Mouse (Mus musculus): ENCODE measurements around the gene Tm2d3. TPM values are rescaled to one million over a fixed set of nuclear protein-coding genes. Genes with fewer than 3 reads are reported as not detected.

The Tm2d3 gene
- polyA plus RNA-seq, 1 experiment from 2014 or later = 87.3 TPM

DNA sequence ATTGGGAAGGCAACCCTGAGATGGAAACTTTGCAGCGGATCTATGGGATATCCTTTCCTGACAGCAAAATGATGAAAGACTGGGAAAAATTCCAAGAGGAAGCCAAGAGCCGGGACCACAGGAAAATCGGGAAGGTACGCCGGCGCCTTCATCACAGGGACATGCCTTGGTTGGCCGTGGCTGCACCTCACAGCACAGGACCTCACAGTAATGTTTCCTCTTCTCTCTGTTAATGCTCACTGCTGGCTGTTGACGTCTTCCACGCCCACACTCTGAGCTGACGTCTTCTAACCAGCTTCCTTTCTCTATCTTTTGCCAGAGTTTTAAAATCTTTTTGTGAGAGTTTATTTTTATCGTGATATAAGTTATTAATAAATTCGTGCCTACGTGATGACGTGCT, 27.1 kb upstream of the Tm2d3 start:
- WGBS = 85% methylated on average over 14 of the region's 14 CpGs
- no peak for ATAC-seq
- Histone ChIP-seq H3K9me3 (ENCODE audit: control insufficient read depth, low read length) (no peaks in the 10 kb centered on the region), H3K27me3 (replicated peaks; ENCODE audit: control insufficient read depth, insufficient read depth, low read length) (no peaks in the 10 kb centered on the region), H3K9ac (ENCODE audit: low read depth, low read length) (no peak overlapping the region), H3K4me3 (ENCODE audit: low read length) (no peak overlapping the region), H3K4me2 (ENCODE audit: low read depth, low read length) (no peak overlapping the region), H3K4me1 (ENCODE audit: control insufficient read depth, insufficient read depth, low read length) (no peaks in the 10 kb centered on the region), H3K36me3 (ENCODE audit: control insufficient read depth, insufficient read depth, low read length) (0 out of 2 replicates have a peak, but pooled peaks cover 3% of the 10 kb centered on the region), H3K27ac (ENCODE audit: low read length) (no peak overlapping the region)

GRCm38 (mm10) chr7:65667491-65667890, 23.5 kb upstream of the Tm2d3 start:
- 0 out of 2 replicates have a peak, but pooled peaks cover 3% of the 10 kb centered on the region for H3K36me3 ChIP-seq (ENCODE audit: control insufficient read depth, insufficient read depth, low read length)
- no peak overlapping the region for H3K9ac ChIP-seq (ENCODE audit: low read depth, low read length)
- no peak overlapping the region for H3K4me2 ChIP-seq (ENCODE audit: low read depth, low read length)
- H3K4me1 ChIP-seq (ENCODE audit: control insufficient read depth, insufficient read depth, low read length) = no peaks in the 10 kb centered on the region
- no peak for ATAC-seq
- H3K4me3 ChIP-seq (ENCODE audit: low read length) = no peak overlapping the region
- no peak overlapping the region for H3K27ac ChIP-seq (ENCODE audit: low read length)
- no peaks in the 10 kb centered on the region for H3K27me3 ChIP-seq (replicated peaks; ENCODE audit: control insufficient read depth, insufficient read depth, low read length)
- WGBS = 85% methylated on average over 6 of the region's 6 CpGs
- H3K9me3 ChIP-seq (ENCODE audit: control insufficient read depth, low read length) = no peaks in the 10 kb centered on the region

GRCm38 (mm10) chr7:65678050-65678449, 12.9 kb upstream of the Tm2d3 start:
- no peak overlapping the region for H3K4me3 ChIP-seq (ENCODE audit: low read length)
- ATAC-seq = peak; percentile 55; the same call in 1 of the 2 replicates
- no peak overlapping the region for H3K9ac ChIP-seq (ENCODE audit: low read depth, low read length)
- no peak overlapping the region for H3K27ac ChIP-seq (ENCODE audit: low read length)
- H3K4me2 ChIP-seq (ENCODE audit: low read depth, low read length) = no peak overlapping the region
- no peaks in the 10 kb centered on the region for H3K4me1 ChIP-seq (ENCODE audit: control insufficient read depth, insufficient read depth, low read length)
- no peaks in the 10 kb centered on the region for H3K9me3 ChIP-seq (ENCODE audit: control insufficient read depth, low read length)
- no peaks in the 10 kb centered on the region for H3K27me3 ChIP-seq (replicated peaks; ENCODE audit: control insufficient read depth, insufficient read depth, low read length)
- no peaks in the 10 kb centered on the region for H3K36me3 ChIP-seq (ENCODE audit: control insufficient read depth, insufficient read depth, low read length)
- WGBS = 59% methylated on average over 10 of the region's 10 CpGs

- ATAC-seq = no peak
- H3K4me1 ChIP-seq (ENCODE audit: control insufficient read depth, insufficient read depth, low read length) = no peaks in the 10 kb centered on the region
- 69% methylated on average over 7 of the region's 7 CpGs for WGBS
These were observed 11.9 kb upstream of the Tm2d3 start for GRCm38 (mm10) chr7:65678900-65679595.

GRCm38 (mm10) chr7:65681166-65681565, 9.8 kb upstream of the Tm2d3 start:
- no peaks in the 10 kb centered on the region for H3K4me1 ChIP-seq (ENCODE audit: control insufficient read depth, insufficient read depth, low read length)
- ATAC-seq = no peak
- WGBS = 60% methylated on average over 5 of the region's 5 CpGs
- no peak overlapping the region for H3K4me2 ChIP-seq (ENCODE audit: low read depth, low read length)
- H3K4me3 ChIP-seq (ENCODE audit: low read length) = no peak overlapping the region
- H3K9ac ChIP-seq (ENCODE audit: low read depth, low read length) = no peak overlapping the region
- H3K27ac ChIP-seq (ENCODE audit: low read length) = no peak overlapping the region
- H3K27me3 ChIP-seq (replicated peaks; ENCODE audit: control insufficient read depth, insufficient read depth, low read length) = no peaks in the 10 kb centered on the region
- H3K9me3 ChIP-seq (ENCODE audit: control insufficient read depth, low read length) = no peaks in the 10 kb centered on the region
- no peaks in the 10 kb centered on the region for H3K36me3 ChIP-seq (ENCODE audit: control insufficient read depth, insufficient read depth, low read length)

More at GRCm38 (mm10) chr7:65678900-65679595, 11.9 kb upstream of the Tm2d3 start:
- no peak overlapping the region for H3K9ac ChIP-seq (ENCODE audit: low read depth, low read length)
- no peaks in the 10 kb centered on the region for H3K9me3 ChIP-seq (ENCODE audit: control insufficient read depth, low read length)
- no peaks in the 10 kb centered on the region for H3K36me3 ChIP-seq (ENCODE audit: control insufficient read depth, insufficient read depth, low read length)
- no peak overlapping the region for H3K27ac ChIP-seq (ENCODE audit: low read length)
- no peak overlapping the region for H3K4me2 ChIP-seq (ENCODE audit: low read depth, low read length)
- H3K27me3 ChIP-seq (replicated peaks; ENCODE audit: control insufficient read depth, insufficient read depth, low read length) = no peaks in the 10 kb centered on the region
- no peak overlapping the region for H3K4me3 ChIP-seq (ENCODE audit: low read length)

GRCm38 (mm10) chr7:65684256-65684835, 6.6 kb upstream of the Tm2d3 start:
- ATAC-seq = no peak
- Histone ChIP-seq H3K4me1 (ENCODE audit: control insufficient read depth, insufficient read depth, low read length) (no peaks in the 10 kb centered on the region), H3K27ac (ENCODE audit: low read length) (no peak overlapping the region), H3K4me3 (ENCODE audit: low read length) (no peak overlapping the region), H3K36me3 (ENCODE audit: control insufficient read depth, insufficient read depth, low read length) (no peaks in the 10 kb centered on the region), H3K9ac (ENCODE audit: low read depth, low read length) (no peak overlapping the region), H3K9me3 (ENCODE audit: control insufficient read depth, low read length) (no peaks in the 10 kb centered on the region), H3K27me3 (replicated peaks; ENCODE audit: control insufficient read depth, insufficient read depth, low read length) (no peaks in the 10 kb centered on the region), H3K4me2 (ENCODE audit: low read depth, low read length) (no peak overlapping the region)
- 57% methylated on average over 7 of the region's 7 CpGs for WGBS

DNA sequence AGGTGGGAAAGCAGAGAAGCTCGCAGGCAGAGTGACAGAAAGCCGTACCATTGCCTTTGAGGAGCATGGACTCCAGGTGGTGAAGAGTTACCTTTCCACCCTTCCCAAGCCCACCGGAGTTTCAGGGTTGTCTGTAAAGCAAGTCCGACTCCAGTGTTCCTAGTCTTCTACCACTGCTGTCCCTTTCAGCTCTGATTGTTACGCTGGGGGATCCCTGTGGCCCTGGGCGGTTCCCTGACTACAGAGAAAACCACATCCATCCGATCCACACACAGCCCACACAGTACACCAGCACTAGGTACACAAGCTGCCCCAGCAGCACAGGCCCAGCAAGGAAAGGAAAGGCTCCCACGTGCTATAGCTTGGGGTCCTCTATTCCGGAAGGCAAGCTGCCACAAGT, 4.3 kb upstream of the Tm2d3 start:
- no peaks in the 10 kb centered on the region for H3K36me3 ChIP-seq (ENCODE audit: control insufficient read depth, insufficient read depth, low read length)
- H3K27ac ChIP-seq (ENCODE audit: low read length) = no peak overlapping the region
- no peak overlapping the region for H3K9ac ChIP-seq (ENCODE audit: low read depth, low read length)
- H3K4me3 ChIP-seq (ENCODE audit: low read length) = no peak overlapping the region
- no peak overlapping the region for H3K4me2 ChIP-seq (ENCODE audit: low read depth, low read length)
- ATAC-seq = no peak
- 93% methylated on average over 9 of the region's 9 CpGs for WGBS
- H3K27me3 ChIP-seq (replicated peaks; ENCODE audit: control insufficient read depth, insufficient read depth, low read length) = no peaks in the 10 kb centered on the region
- H3K9me3 ChIP-seq (ENCODE audit: control insufficient read depth, low read length) = no peaks in the 10 kb centered on the region
- H3K4me1 ChIP-seq (ENCODE audit: control insufficient read depth, insufficient read depth, low read length) = no peaks in the 10 kb centered on the region

GRCm38 (mm10) chr7:65691929-65692605, 1.1 kb downstream of the Tm2d3 start:
- H3K4me1 ChIP-seq (ENCODE audit: control insufficient read depth, insufficient read depth, low read length) = peaks cover 20% of the 10 kb centered on the region
- WGBS = 79% methylated on average over 8 of the region's 8 CpGs
- no peak for ATAC-seq
- H3K4me3 ChIP-seq (ENCODE audit: low read length) = no peak overlapping the region
- H3K27me3 ChIP-seq (replicated peaks; ENCODE audit: control insufficient read depth, insufficient read depth, low read length) = no peaks in the 10 kb centered on the region
- H3K4me2 ChIP-seq (ENCODE audit: low read depth, low read length) = no peak overlapping the region
- H3K9ac ChIP-seq (ENCODE audit: low read depth, low read length) = no peak overlapping the region
- no peaks in the 10 kb centered on the region for H3K9me3 ChIP-seq (ENCODE audit: control insufficient read depth, low read length)
- no peak overlapping the region for H3K27ac ChIP-seq (ENCODE audit: low read length)
- H3K36me3 ChIP-seq (ENCODE audit: control insufficient read depth, insufficient read depth, low read length) = peaks cover 2% of the 10 kb centered on the region; the same call in 1 of the 2 replicates

GRCm38 (mm10) chr7:65692883-65693282, 1.9 kb downstream of the Tm2d3 start:
- Histone ChIP-seq H3K9ac (ENCODE audit: low read depth, low read length) (peak overlapping the region; percentile 87), H3K27ac (ENCODE audit: low read length) (peak overlapping the region; percentile 76), H3K9me3 (ENCODE audit: control insufficient read depth, low read length) (no peaks in the 10 kb centered on the region), H3K36me3 (ENCODE audit: control insufficient read depth, insufficient read depth, low read length) (peaks cover 8% of the 10 kb centered on the region; the same call in 1 of the 2 replicates), H3K27me3 (replicated peaks; ENCODE audit: control insufficient read depth, insufficient read depth, low read length) (no peaks in the 10 kb centered on the region), H3K4me1 (ENCODE audit: control insufficient read depth, insufficient read depth, low read length) (peaks cover 20% of the 10 kb centered on the region), H3K4me3 (ENCODE audit: low read length) (peak overlapping the region; percentile 90), H3K4me2 (ENCODE audit: low read depth, low read length) (peak overlapping the region; percentile 79)
- WGBS = 2% methylated on average over 10 of the region's 10 CpGs
- ATAC-seq = peak; percentile 84
